14 mouse cellular contexts compared by ENCODE assay signal in the genomic region with DNA sequence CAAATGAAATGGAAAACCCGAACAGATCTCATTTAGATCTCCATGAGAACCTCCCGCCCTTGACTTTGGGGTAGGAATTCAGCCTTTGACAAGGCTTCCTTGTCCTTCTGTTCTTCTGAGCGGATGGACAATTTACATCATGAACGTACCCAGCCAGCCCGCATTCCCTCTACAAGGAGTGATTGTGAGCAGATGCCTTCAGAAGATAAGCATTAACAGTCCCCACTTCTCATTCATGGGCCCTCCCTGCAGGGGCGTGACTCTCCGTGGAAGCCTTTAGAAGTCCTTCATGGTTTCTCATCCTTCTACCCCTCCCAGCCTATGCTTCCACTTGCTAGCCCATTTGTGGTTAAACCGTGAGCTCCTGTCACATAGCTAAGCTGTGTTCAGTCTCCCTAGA. TPM values are rescaled to one million over a fixed set of nuclear protein-coding genes. Genes with fewer than 3 reads are reported as not detected.
DNase-seq lines count a peak whose midpoint lies in the region; ATAC-seq and TF ChIP-seq lines count a peak whose summit lies in the region.
"Had no signal": no experiment of that assay in that cellular context is flagged by ENCODE, and none has a peak within 500 bp of the region (broad histone marks: within the 10 kb centered on the region; RNA-seq: fewer than 3 reads in every experiment).

No protein-coding gene starts in this region.

- no peak overlapping the region for H3K9ac ChIP-seq in heart, embryonic 14.5 days (ENCODE audit: low read length)
- H3K9ac ChIP-seq in lung, embryonic 14.5 days: no peak overlapping the region
- H3K9ac ChIP-seq in stomach, embryonic 14.5 days (replicated peaks; ENCODE audit: low read depth, low read length): no peak overlapping the region
- H3K9ac ChIP-seq: neural tube, embryonic 12.5 days had no signal

- intact Hi-C loops in heart, postnatal 25 days (cut with DNase I): no loop called here

- DNase-seq in heart, postnatal 25 days (ENCODE audit: low spot score): no peak
- peak; percentile 38 for DNase-seq in lung, embryonic 14.5 days
- DNase-seq in lung, adult 18-20 months: no peak
- DNase-seq in c-Kit-positive CD71-positive TER-119-negative erythroid progenitor cells, embryonic 14.5 days (ENCODE audit: low read depth): peak; percentile 46
- no peak for DNase-seq in urinary bladder, postnatal 4 days (ENCODE audit: low spot score in 2 of 2)
- no peak for DNase-seq in spleen, postnatal 4 days (ENCODE audit: low spot score in 2 of 2)
- DNase-seq: adrenal gland, postnatal 10 days; cerebellum, postnatal 10 days; gastrocnemius, postnatal 14 days had no signal

- peaks cover 32 to 57% of the 10 kb centered on the region in 2 experiments for H3K4me1 ChIP-seq in heart, embryonic 14.5 days (ENCODE audit: control insufficient read depth in 2 of 2, insufficient read depth in 2 of 2, low read length in 2 of 2)
- H3K4me1 ChIP-seq in lung, embryonic 14.5 days (ENCODE audit: insufficient read depth): peaks cover 18% of the 10 kb centered on the region; the same call in 1 of the 2 replicates
- peaks cover 36% of the 10 kb centered on the region for H3K4me1 ChIP-seq in stomach, embryonic 14.5 days (ENCODE audit: control insufficient read depth, insufficient read depth, low read length)

- H3K36me3 ChIP-seq in heart, embryonic 14.5 days (ENCODE audit: control insufficient read depth, insufficient read depth, low read length): peaks cover 6% of the 10 kb centered on the region; the same call in 1 of the 2 replicates
- no peaks in the 10 kb centered on the region for H3K36me3 ChIP-seq in lung, embryonic 14.5 days (ENCODE audit: insufficient read depth)
- H3K36me3 ChIP-seq in stomach, embryonic 14.5 days (ENCODE audit: control insufficient read depth, insufficient read depth, low read length): no peaks in the 10 kb centered on the region
- H3K36me3 ChIP-seq: neural tube, embryonic 12.5 days had no signal

- H3K4me3 ChIP-seq in heart, embryonic 14.5 days (ENCODE audit: control insufficient read depth in 1 of 2, insufficient read depth in 1 of 2, low read depth in 1 of 2, low read length in 2 of 2): no peak overlapping the region
- H3K4me3 ChIP-seq in lung, embryonic 14.5 days (ENCODE audit: low read depth, low read length): no peak overlapping the region
- no peak overlapping the region for H3K4me3 ChIP-seq in stomach, embryonic 14.5 days (ENCODE audit: low read depth, low read length)
- H3K4me3 ChIP-seq: erythroblast, embryonic 14.5 days; neural tube, embryonic 12.5 days had no signal

- peak overlapping the region; percentile 70 to 80 for H3K27ac ChIP-seq in heart, embryonic 14.5 days (replicated peaks in 1 of 2; ENCODE audit: control insufficient read depth in 1 of 2, insufficient read depth in 1 of 2, low read depth in 2 of 2, low read length in 2 of 2)
- H3K27ac ChIP-seq in lung, embryonic 14.5 days (ENCODE audit: low read depth): peak overlapping the region; percentile 71
- H3K27ac ChIP-seq in stomach, embryonic 14.5 days (ENCODE audit: low read length): peak overlapping the region; percentile 58; the same call in 1 of the 2 replicates
- H3K27ac ChIP-seq: neural tube, embryonic 12.5 days had no signal

- no peak overlapping the region; the same call in 1 of the 2 replicates for H3K4me2 ChIP-seq in heart, embryonic 14.5 days (ENCODE audit: low read length)
- no peak overlapping the region for H3K4me2 ChIP-seq in lung, embryonic 14.5 days
- H3K4me2 ChIP-seq in stomach, embryonic 14.5 days (replicated peaks; ENCODE audit: low read depth, low read length): no peak overlapping the region; the same call in 1 of the 2 replicates
- H3K4me2 ChIP-seq: neural tube, embryonic 12.5 days had no signal

- H3K9me3 ChIP-seq in heart, embryonic 14.5 days (ENCODE audit: control insufficient read depth, low read length): no peaks in the 10 kb centered on the region
- H3K9me3 ChIP-seq in lung, embryonic 14.5 days (ENCODE audit: low read depth, low read length): no peaks in the 10 kb centered on the region
- no peaks in the 10 kb centered on the region for H3K9me3 ChIP-seq in stomach, embryonic 14.5 days (ENCODE audit: control insufficient read depth, low read depth, low read length)
- H3K9me3 ChIP-seq: neural tube, embryonic 12.5 days had no signal

- ATAC-seq in heart, embryonic 14.5 days (ENCODE audit: insufficient number of reproducible peaks, insufficient read depth, low FRiP score, low read depth): no peak
- 0 out of 2 replicates have a peak, but pooled peaks have one; percentile 26 for ATAC-seq in lung, embryonic 14.5 days (ENCODE audit: insufficient read depth)
- ATAC-seq in stomach, embryonic 14.5 days (ENCODE audit: insufficient number of reproducible peaks, insufficient read depth, low FRiP score, low read depth): no peak; the same call in 1 of the 2 replicates
- ATAC-seq: inflammation-experienced regulatory T-cells, adult 6 months had no signal

- no peaks in the 10 kb centered on the region for H3K27me3 ChIP-seq in heart, embryonic 14.5 days (ENCODE audit: control insufficient read depth, insufficient read depth, low read length)
- H3K27me3 ChIP-seq in lung, embryonic 14.5 days (ENCODE audit: insufficient read depth, low read length): no peaks in the 10 kb centered on the region
- H3K27me3 ChIP-seq in stomach, embryonic 14.5 days (ENCODE audit: control insufficient read depth, insufficient read depth, low read length): no peaks in the 10 kb centered on the region
- H3K27me3 ChIP-seq: neural tube, embryonic 12.5 days had no signal

- WGBS in heart, embryonic 14.5 days: 41% methylated on average over 8 of the region's 8 CpGs
- whole genome bisulfite sequencing in lung, embryonic 14.5 days: 41% methylated on average over 8 of the region's 8 CpGs
- 48% methylated on average over 8 of the region's 8 CpGs for WGBS in stomach, embryonic 14.5 days

- TF ChIP-seq CTCF in lung, embryonic 14.5 days (IDR thresholded peaks at IDR 0.05; ENCODE audit: low read depth): no peak

RNA-seq across cellular contexts. Expression of a gene that starts 58.9 kb away (rescaled TPM):
- 133 and 138 TPM in 2 replicates for polyA plus RNA-seq in heart, embryonic 14.5 days (2014; fragmentation: Nextera tagmentation; extraction: Ambion mirVana)
- total RNA-seq in heart, postnatal 25 days (2021): 100 to 1,000 TPM; 173 to 205 TPM
- 183 and 193 TPM in 2 replicates for polyA plus RNA-seq in lung, embryonic 14.5 days (2014; fragmentation: Nextera tagmentation; extraction: Ambion mirVana)
- polyA plus RNA-seq in stomach, embryonic 14.5 days (2014; fragmentation: Nextera tagmentation; extraction: Ambion mirVana): 104 and 111 TPM in 2 replicates

Comparison
In these comparisons a context has a peak if more than half of its experiments do, and no peak if none do; other contexts are left out.
1. DNase-seq: peak in lung, embryonic 14.5 days (single experiment) and c-Kit-positive CD71-positive TER-119-negative erythroid progenitor cells, embryonic 14.5 days (single experiment); none in heart, postnatal 25 days (single experiment), lung, adult 18-20 months (0 of 2), urinary bladder, postnatal 4 days (0 of 2) and spleen, postnatal 4 days (0 of 2).
2. Peak in every context shown above with its lines, with median percentiles within 50 percentile points of each other: H3K27ac ChIP-seq.